Mouse (Mus musculus): ENCODE data around the gene Nkiras1.

Nkiras1 gene

GRCm38 (mm10) chr14:18274526-18274925 is 3.6 kb downstream of the Nkiras1 start:
- ATAC-seq (ENCODE audit: low TSS enrichment), result no peak

- no peak for ATAC-seq (ENCODE audit: low TSS enrichment)
Observed at GRCm38 (mm10) chr14:18280375-18280774, 9.4 kb downstream of the Nkiras1 start.

- ATAC-seq (ENCODE audit: low TSS enrichment), result peak; percentile 51
Observed at GRCm38 (mm10) chr14:18284581-18284980, 13.6 kb downstream of the Nkiras1 start.

GRCm38 (mm10) chr14:18285476-18285875 is 14.5 kb downstream of the Nkiras1 start:
- no peak for ATAC-seq (ENCODE audit: low TSS enrichment)

GRCm38 (mm10) chr14:18286441-18286840 is 15.5 kb downstream of the Nkiras1 start:
- ATAC-seq (ENCODE audit: low TSS enrichment), result no peak

GRCm38 (mm10) chr14:18287391-18287790 is 16.5 kb downstream of the Nkiras1 start:
- no peak for ATAC-seq (ENCODE audit: low TSS enrichment)

GRCm38 (mm10) chr14:18292111-18292510 is 21.2 kb downstream of the Nkiras1 start:
- ATAC-seq (ENCODE audit: low TSS enrichment), result peak; percentile 93

GRCm38 (mm10) chr14:18292578-18292977 is 21.6 kb downstream of the Nkiras1 start:
- ATAC-seq (ENCODE audit: low TSS enrichment), result no peak

GRCm38 (mm10) chr14:18297441-18297840 is 26.5 kb downstream of the Nkiras1 start:
- no peak for ATAC-seq (ENCODE audit: low TSS enrichment)

GRCm38 (mm10) chr14:18298874-18299273 is 27.9 kb downstream of the Nkiras1 start:
- ATAC-seq (ENCODE audit: low TSS enrichment), result no peak

GRCm38 (mm10) chr14:18300676-18301075 is 29.7 kb downstream of the Nkiras1 start:
- no peak for ATAC-seq (ENCODE audit: low TSS enrichment)

- ATAC-seq (ENCODE audit: low TSS enrichment), result no peak
Observed at GRCm38 (mm10) chr14:18301591-18301990, 30.7 kb downstream of the Nkiras1 start.

GRCm38 (mm10) chr14:18302750-18303149 is 31.8 kb downstream of the Nkiras1 start:
- no peak for ATAC-seq (ENCODE audit: low TSS enrichment)

GRCm38 (mm10) chr14:18303262-18303661 is 32.3 kb downstream of the Nkiras1 start:
- ATAC-seq (ENCODE audit: low TSS enrichment), result peak; percentile 91

- ATAC-seq (ENCODE audit: low TSS enrichment), result no peak
Observed at GRCm38 (mm10) chr14:18304165-18304564, 33.2 kb downstream of the Nkiras1 start.

- no peak for ATAC-seq (ENCODE audit: low TSS enrichment)
Observed at GRCm38 (mm10) chr14:18317457-18318411, 46.8 kb downstream of the Nkiras1 start.

- ATAC-seq (ENCODE audit: low TSS enrichment), result no peak; the same call in 1 of the 2 replicates
Observed at GRCm38 (mm10) chr14:18326968-18327672, 56.2 kb downstream of the Nkiras1 start.

- peak; percentile 64 for ATAC-seq (ENCODE audit: low TSS enrichment)
Observed at GRCm38 (mm10) chr14:18330789-18331692, 60.1 kb downstream of the Nkiras1 start.

- ATAC-seq (ENCODE audit: low TSS enrichment), result peak; percentile 88
Observed at GRCm38 (mm10) chr14:18331693-18332131, 60.8 kb downstream of the Nkiras1 start, which contains the start of gene Ube2e1. Gene Ube2e1 (minus strand): TSS chr14:18331859.
